ENCODE assay signal across 13 mouse cellular contexts in the genomic region with DNA sequence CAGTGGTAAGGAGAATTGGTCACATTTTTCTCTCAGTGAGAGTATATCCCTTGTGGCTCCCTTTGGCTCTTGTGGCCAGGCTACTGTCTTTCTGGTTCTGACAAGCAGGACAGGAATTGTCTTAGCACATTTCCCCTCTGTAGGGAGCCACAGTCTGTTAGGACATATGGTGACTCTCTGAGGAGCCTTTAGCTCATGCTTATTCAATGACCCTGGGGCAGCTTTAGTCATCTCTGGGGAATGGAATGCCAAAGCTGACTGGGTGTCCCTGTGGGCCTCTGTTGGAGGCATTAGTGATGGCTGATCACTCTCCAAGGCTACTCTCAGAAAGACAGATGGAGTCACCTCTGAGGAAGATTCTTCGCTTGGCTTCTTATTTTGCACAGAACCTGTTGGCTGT.
DNase-seq lines count a peak whose midpoint lies in the region; ATAC-seq lines count a peak whose summit lies in the region.
"Had no signal": no experiment of that assay in that cellular context is flagged by ENCODE, and none has a peak within 500 bp of the region (broad histone marks: within the 10 kb centered on the region; RNA-seq: fewer than 3 reads in every experiment).

No protein-coding gene starts in this region.

- intact Hi-C loops in heart, postnatal 14 days (cut with DNase I): no loop called here

- DNase-seq in cerebellum, postnatal 4 days (ENCODE audit: low spot score in 2 of 2): no peak
- peak; percentile 39 for DNase-seq in adrenal gland, adult 8-10 months
- peak; percentile 76 to 85 for DNase-seq in cerebellum, adult 18-20 months
- peak; percentile 5 for DNase-seq in induced T-regulatory cell, adult 2 months (ENCODE audit: low read depth)
- no peak for DNase-seq in heart, postnatal 14 days
- no peak for DNase-seq in ovary, postnatal 10 days (ENCODE audit: low spot score)
- no peak for DNase-seq in natural killer cell, adult 2 months (ENCODE audit: low spot score in 2 of 2)
- DNase-seq: kidney, postnatal 10 days; liver; lung, adult 18-20 months; lung, postnatal 36 days had no signal

- ATAC-seq in cerebellum, adult (ENCODE audit: insufficient number of reproducible peaks, low FRiP score, low TSS enrichment): peak; percentile 90
- ATAC-seq: intestine, embryonic 16.5 days had no signal

Comparison
In these comparisons a context has a peak if more than half of its experiments do, and no peak if none do; other contexts are left out.
1. DNase-seq: peak in adrenal gland, adult 8-10 months (single experiment), cerebellum, adult 18-20 months (2 of 2) and induced T-regulatory cell, adult 2 months (single experiment); none in cerebellum, postnatal 4 days (0 of 2), heart, postnatal 14 days (0 of 2), ovary, postnatal 10 days (single experiment) and natural killer cell, adult 2 months (0 of 2).